Mouse (Mus musculus): ENCODE data around the gene St5.

DNA sequence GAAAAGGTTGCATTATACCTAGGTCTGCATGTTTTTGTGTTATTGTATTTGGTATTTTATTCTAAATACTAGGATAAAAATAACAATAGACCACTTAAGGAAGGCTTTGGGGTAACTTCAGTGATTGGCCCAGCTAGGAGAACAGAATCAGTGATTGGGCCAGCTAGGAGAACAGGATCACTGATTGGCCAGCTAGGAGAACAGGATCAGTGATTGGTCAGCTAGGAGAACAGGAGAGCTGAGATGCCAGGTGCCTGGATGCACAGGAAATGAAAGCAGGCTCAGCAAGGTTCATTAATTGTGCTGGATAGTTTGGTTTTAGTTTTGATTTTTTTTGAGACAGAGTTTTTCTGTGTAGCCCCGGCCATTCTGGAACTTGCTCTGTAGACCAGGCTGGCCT lies 22.5 kb downstream of the St5 start:
- no peak for TF ChIP-seq EP300 (IDR thresholded peaks at IDR 0.05; ENCODE audit: insufficient read depth, low read depth, low read length)
- TF ChIP-seq CTCF (IDR thresholded peaks at IDR 0.05): no peak

All from heart, adult 2 months (tissue).